In genomic region chr16:65564306-65564705, GRCm38 (mm10) we compare ENCODE assay signal across 29 mouse cellular contexts. TPM values are rescaled to one million over a fixed set of nuclear protein-coding genes. Genes with fewer than 3 reads are reported as not detected.
DNase-seq lines count a peak whose midpoint lies in the region; ATAC-seq lines count a peak whose summit lies in the region.
"Had no signal": no experiment of that assay in that cellular context is flagged by ENCODE, and none has a peak within 500 bp of the region (broad histone marks: within the 10 kb centered on the region; RNA-seq: fewer than 3 reads in every experiment).

No protein-coding gene starts in this region.

- H3K4me1 ChIP-seq in intestine, embryonic 16.5 days (ENCODE audit: control insufficient read depth, insufficient read depth, low read length), result peaks cover 10% of the 10 kb centered on the region

- H3K36me3 ChIP-seq in intestine, embryonic 16.5 days (ENCODE audit: control insufficient read depth, insufficient read depth, low read length), result no peaks in the 10 kb centered on the region
- H3K36me3 ChIP-seq: embryonic facial prominence, embryonic 10.5 days; heart, embryonic 12.5 days; limb, embryonic 15.5 days; liver, embryonic 15.5 days; midbrain, embryonic 12.5 days had no signal

- intact Hi-C loops in left cerebral cortex, postnatal 4 days (cut with DNase I), result no loop called here

- no peaks in the 10 kb centered on the region for H3K27me3 ChIP-seq in intestine, embryonic 16.5 days (replicated peaks; ENCODE audit: control insufficient read depth, insufficient read depth, low read length)
- H3K27me3 ChIP-seq: heart, embryonic 12.5 days; limb, embryonic 15.5 days; liver, embryonic 15.5 days; midbrain, embryonic 12.5 days had no signal

- H3K9ac ChIP-seq in intestine, embryonic 16.5 days (ENCODE audit: low read depth, low read length), result no peak overlapping the region
- H3K9ac ChIP-seq: heart, embryonic 12.5 days; hindbrain, embryonic 14.5 days; limb, embryonic 15.5 days; liver, embryonic 15.5 days; midbrain, embryonic 12.5 days had no signal

- no peak overlapping the region for H3K4me2 ChIP-seq in intestine, embryonic 16.5 days (ENCODE audit: low read depth, low read length)
- H3K4me2 ChIP-seq: heart, embryonic 12.5 days; hindbrain, embryonic 14.5 days; limb, embryonic 15.5 days; liver, embryonic 15.5 days; midbrain, embryonic 12.5 days had no signal

- H3K27ac ChIP-seq in intestine, embryonic 16.5 days (ENCODE audit: low read length), result peak overlapping the region; percentile 72
- H3K27ac ChIP-seq: embryonic facial prominence, embryonic 10.5 days; hindbrain, embryonic 14.5 days; limb, embryonic 15.5 days; liver, embryonic 15.5 days; midbrain, embryonic 12.5 days had no signal

- WGBS in intestine, embryonic 16.5 days, result 42% methylated on average over 8 of the region's 8 CpGs

- no peak overlapping the region for H3K4me3 ChIP-seq in intestine, embryonic 16.5 days (ENCODE audit: low read length)
- H3K4me3 ChIP-seq: embryonic facial prominence, embryonic 10.5 days; heart, embryonic 12.5 days; limb, embryonic 15.5 days; liver, embryonic 15.5 days; midbrain, embryonic 12.5 days had no signal

- DNase-seq in cerebellum, adult 11 months, result peak; percentile 12
- no peak for DNase-seq in cerebellum, postnatal 4 days (ENCODE audit: low spot score in 2 of 2)
- DNase-seq in left cerebral cortex, postnatal 4 days, result peak; percentile 17
- no peak for DNase-seq in left cerebral cortex, adult 9 months (ENCODE audit: low spot score in 2 of 2)
- DNase-seq in cerebellum, adult 8-10 months, result peak; percentile 14
- no peak for DNase-seq in lung, postnatal 4 days
- DNase-seq in gastrocnemius, adult 8-10 months (ENCODE audit: low spot score in 2 of 2), result no peak
- DNase-seq: adrenal gland, postnatal 14 days; gastrocnemius, postnatal 10 days; heart, adult 11 months; heart, postnatal 14 days; kidney, adult 18-20 months; kidney, postnatal 25 days; right cerebral cortex, adult 18-20 months; thymus, postnatal 25 days had no signal

- H3K9me3 ChIP-seq in intestine, embryonic 16.5 days (ENCODE audit: control insufficient read depth, low read length), result no peaks in the 10 kb centered on the region
- H3K9me3 ChIP-seq: embryonic facial prominence, embryonic 10.5 days; G1E; heart, embryonic 12.5 days; limb, embryonic 15.5 days; liver, embryonic 15.5 days; midbrain, embryonic 12.5 days had no signal

- ATAC-seq in intestine, embryonic 16.5 days, result no peak

RNA-seq across cellular contexts. Expression of gene Chmp2b, which starts 1.8 kb away (rescaled TPM):
- total RNA-seq in left cerebral cortex, postnatal 4 days (2021), result 10 to 100 TPM; 90.4 to 93.1 TPM
- polyA plus RNA-seq in intestine, embryonic 16.5 days (2015; fragmentation: Nextera tagmentation; extraction: Ambion mirVana), result 138 and 149 TPM in 2 replicates
- total RNA-seq in gastrocnemius, adult 8-10 months (2022), result 10 to 100 TPM; 30.4 to 32.9 (median 31.8) TPM

RNA-seq across cellular contexts. Expression of gene Pou1f1, which starts 44.0 kb away (rescaled TPM):
- total RNA-seq in left cerebral cortex, postnatal 4 days (2021), result not detected
- polyA plus RNA-seq in intestine, embryonic 16.5 days (2015; fragmentation: Nextera tagmentation; extraction: Ambion mirVana), result not detected in 2 replicates
- total RNA-seq in gastrocnemius, adult 8-10 months (2022), result not detected
- total RNA-seq: adrenal gland, postnatal 14 days; gastrocnemius, postnatal 10 days; heart, postnatal 14 days; layer of hippocampus, postnatal 10 days; left cerebral cortex, adult 8-10 months; megakaryocyte progenitor cell, adult 5-6 weeks had no signal
- polyA plus RNA-seq: embryonic facial prominence, embryonic 10.5 days; forebrain, embryonic 11.5 days; G1E; heart, embryonic 12.5 days; hindbrain, embryonic 14.5 days; liver, embryonic 15.5 days; lung, embryonic 16.5 days; midbrain, embryonic 12.5 days; testis, adult 2 months had no signal

Comparison
In these comparisons a context has a peak if more than half of its experiments do, and no peak if none do; other contexts are left out.
1. DNase-seq: peak in cerebellum, adult 11 months (single experiment), left cerebral cortex, postnatal 4 days (single experiment) and cerebellum, adult 8-10 months (single experiment); none in cerebellum, postnatal 4 days (0 of 2), left cerebral cortex, adult 9 months (0 of 2), lung, postnatal 4 days (0 of 2) and gastrocnemius, adult 8-10 months (0 of 2).